Mouse (Mus musculus) CH12.LX (cell line): ENCODE results near the gene Rpia.

Experiments used
- E2F4 ChIP-seq: IDR thresholded peaks from 2 replicates; pipeline ENCODE4 v1.6.1; 2011; ENCODE audit warnings: low read depth, low read length, improper control_type of control experiment; ENCODE audit not compliant: insufficient replicate concordance
- JUND ChIP-seq: conservative IDR thresholded peaks from 2 replicates; pipeline ENCODE4 v1.6.1; 2011; ENCODE audit warnings: low read depth, low read length, improper control_type of control experiment
- TCF12 ChIP-seq: IDR thresholded peaks from 2 replicates; pipeline ENCODE4 v1.6.1; 2014; ENCODE audit warnings: low read depth, mild to moderate bottlenecking, inconsistent platforms, low read length, improper control_type of control experiment

DNA sequence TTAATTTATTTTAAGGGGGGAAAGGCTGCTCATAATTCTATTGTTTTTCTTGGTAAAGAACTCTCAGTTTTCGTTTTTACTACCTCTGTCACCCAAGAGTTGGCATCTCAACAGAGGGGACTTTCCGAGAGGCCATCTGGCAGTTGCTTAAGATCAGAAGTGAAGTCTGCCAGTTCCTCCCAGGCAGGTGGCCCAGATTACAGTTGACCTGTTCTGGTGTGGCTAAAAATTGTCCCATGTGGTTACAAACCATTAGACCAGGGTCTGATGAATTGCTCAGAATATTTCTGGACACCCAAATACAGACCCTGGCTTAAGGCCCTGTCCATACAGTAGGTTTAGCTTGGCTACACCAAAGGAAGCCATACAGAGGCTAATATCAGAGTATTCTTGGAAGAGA is 66.4 kb downstream of the Rpia start:
- TF ChIP-seq E2F4 = no peak
- no peak for TF ChIP-seq JUND
- TF ChIP-seq TCF12 = no peak
